Mouse (Mus musculus) heart, embryonic 11.5 days (tissue): Measurements from ENCODE around the gene Cd22. TPM values are rescaled to one million over a fixed set of nuclear protein-coding genes. Genes with fewer than 3 reads are reported as not detected.

Experiments used
- ATAC-seq: fragments of 200-750 bp; cut with Nextera tagmentation; replicated peaks from 2 replicates; pipeline ENCODE4 v1.8.0; 2017; ENCODE audit warnings: moderate library complexity; ENCODE audit not compliant: insufficient number of reproducible peaks, low FRiP score, low TSS enrichment
- H3K27ac ChIP-seq: fragments of 300-500 bp; sonication (generic); 2 replicates; pipeline ENCODE4 v1.5.1; 2014; ENCODE audit warnings: mild to moderate bottlenecking, low read depth, low read length
- H3K27me3 ChIP-seq: fragments of 300-500 bp; sonication (generic); 2 replicates; pipeline ENCODE4 v1.6.1; 2014; ENCODE audit warnings: mild to moderate bottlenecking, low read length, mixed read lengths; ENCODE audit not compliant: control insufficient read depth, insufficient read depth
- H3K36me3 ChIP-seq: fragments of 300-500 bp; sonication (generic); 2 replicates; pipeline ENCODE4 v1.6.1; 2014; ENCODE audit warnings: mild to moderate bottlenecking, low read length, moderate library complexity, mixed read lengths; ENCODE audit not compliant: control insufficient read depth, insufficient read depth
- H3K4me1 ChIP-seq: fragments of 300-500 bp; sonication (generic); 2 replicates; pipeline ENCODE4 v1.6.1; 2014; ENCODE audit warnings: low read length; ENCODE audit not compliant: control insufficient read depth, insufficient read depth
- H3K4me2 ChIP-seq: fragments of 300-500 bp; sonication (generic); 2 replicates; pipeline ENCODE4 v1.6.1; 2014; ENCODE audit warnings: mild to moderate bottlenecking, moderate library complexity
- H3K4me3 ChIP-seq: fragments of 300-500 bp; sonication (generic); 2 replicates; pipeline ENCODE4 v1.5.1; 2014; ENCODE audit warnings: low read depth, low read length
- H3K9ac ChIP-seq: fragments of 300-500 bp; sonication (generic); 2 replicates; pipeline ENCODE4 v1.6.1; 2014; ENCODE audit warnings: mild to moderate bottlenecking, low read depth, low read length, moderate library complexity
- H3K9me3 ChIP-seq: fragments of 300-500 bp; sonication (generic); replicated peaks from 2 replicates; pipeline ENCODE4 v1.6.1; 2016; ENCODE audit warnings: low read length; ENCODE audit not compliant: control insufficient read depth
- WGBS: fragments of 180-500 bp; shearing (Covaris S2); extraction: QIAGEN DNeasy Blood & Tissue Kit; methylation state at CpG from one replicate; pipeline ENCODE4 v1.1.7; 2014; ENCODE audit not compliant: insufficient replicate concordance; 5-methylcytosine and 5-hydroxymethylcytosine counted together
- polyA plus RNA-seq: library from polyadenylated mRNA; unstranded; fragments of >200 nt; fragmentation: Nextera tagmentation; extraction: Ambion mirVana; gene quantifications from 2 replicates; pipeline ENCODE4 v1.2.1, GENCODE M21; 2014

Gene Cd22
- polyA plus RNA-seq, 1 experiment from 2014 or later: not detected

DNA sequence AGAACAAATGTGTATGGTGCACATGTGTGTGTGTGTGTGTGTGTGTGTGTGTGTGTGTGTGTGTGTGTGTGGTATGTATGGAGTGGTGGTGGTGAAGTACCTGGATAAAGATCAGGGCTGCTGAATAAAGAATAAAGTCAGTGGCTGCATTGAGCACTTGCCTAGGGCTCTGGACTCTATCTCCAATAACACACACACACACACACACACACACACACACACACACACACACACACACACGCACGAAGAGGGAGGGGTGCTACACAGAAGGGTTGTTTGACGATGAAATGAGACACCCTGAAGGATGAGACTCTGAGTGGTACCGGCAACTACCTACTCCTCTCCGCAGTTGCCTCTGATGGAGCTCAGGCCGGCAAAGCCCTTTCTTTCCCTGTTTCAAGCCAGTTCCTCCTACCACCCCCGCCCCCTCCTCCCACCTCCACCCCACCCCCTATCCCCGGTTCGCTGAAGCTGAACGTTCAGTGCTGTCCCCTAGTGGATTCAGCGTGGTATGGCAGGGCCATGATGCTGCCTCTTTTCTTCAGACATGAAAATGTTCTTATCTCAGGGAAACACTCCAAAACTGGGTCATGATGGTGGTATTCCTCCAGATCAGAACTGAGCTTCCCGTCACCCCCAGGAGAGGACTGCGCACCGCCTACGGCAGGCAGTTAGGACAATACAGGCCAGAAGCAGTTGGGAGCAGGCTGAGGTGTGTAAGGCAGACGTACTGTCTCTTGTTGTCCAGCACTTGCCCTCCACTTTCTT lies 20.3 kb downstream of the Cd22 start:
- 9% methylated on average over 12 of the region's 16 CpGs for WGBS

DNA sequence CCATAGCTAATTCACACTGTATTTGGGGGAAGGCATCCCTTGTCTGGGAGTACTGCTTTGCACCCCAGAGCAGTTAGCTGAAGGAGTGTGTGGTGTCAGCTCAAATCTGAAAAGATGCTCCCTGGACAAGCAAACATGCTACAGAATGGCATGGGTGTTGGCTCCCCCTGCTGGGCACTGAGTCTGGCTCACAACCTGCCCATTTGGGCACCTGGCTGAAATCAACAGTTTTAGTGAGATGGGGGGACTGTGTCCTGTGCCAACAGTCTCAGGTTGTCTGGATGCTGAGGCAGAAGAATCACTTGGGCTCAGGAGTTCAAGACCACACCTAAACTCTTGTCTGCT lies 20.9 kb downstream of the Cd22 start:
- ATAC-seq: no peak
- H3K27me3 ChIP-seq: peaks cover 17% of the 10 kb centered on the region
- H3K4me2 ChIP-seq: no peak overlapping the region

More for the DNA sequence above, 20.3 kb downstream of the Cd22 start:
- H3K27ac ChIP-seq: no peak overlapping the region
- 0 out of 2 replicates have a peak overlapping the region, but pooled peaks have one; percentile 14 for H3K4me3 ChIP-seq
- H3K27me3 ChIP-seq: peaks cover 20% of the 10 kb centered on the region
- no peaks in the 10 kb centered on the region for H3K9me3 ChIP-seq
- no peak for ATAC-seq
- no peaks in the 10 kb centered on the region for H3K36me3 ChIP-seq
- no peak overlapping the region for H3K9ac ChIP-seq
- peaks cover 7% of the 10 kb centered on the region for H3K4me1 ChIP-seq
- H3K4me2 ChIP-seq: peak overlapping the region; percentile 39

DNA sequence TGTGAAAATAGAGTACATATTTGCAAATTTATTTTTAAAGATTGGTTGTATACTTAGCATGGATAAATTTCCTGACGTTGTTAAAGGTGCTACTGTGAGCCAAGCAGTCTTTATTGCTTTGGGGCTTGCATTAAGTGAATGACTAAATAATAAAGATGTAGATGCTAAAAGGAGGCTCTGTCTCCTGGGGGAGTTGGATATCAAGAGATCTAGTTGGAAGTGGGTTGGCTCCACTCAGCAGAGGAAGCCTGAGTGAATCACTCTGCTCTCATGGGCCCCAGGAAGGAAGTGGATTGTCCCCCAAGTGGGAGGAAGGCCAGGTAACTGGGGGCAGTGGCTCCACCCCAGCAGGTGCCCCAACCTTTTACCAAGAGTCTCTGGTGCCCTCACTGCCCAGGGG lies 22.4 kb downstream of the Cd22 start:
- 74% methylated on average over 1 of the region's 1 CpGs for WGBS
- ATAC-seq: no peak

More for the DNA sequence above, 20.9 kb downstream of the Cd22 start:
- no peak overlapping the region for H3K4me3 ChIP-seq
- H3K9ac ChIP-seq: no peak overlapping the region
- H3K36me3 ChIP-seq: no peaks in the 10 kb centered on the region
- H3K4me1 ChIP-seq: peaks cover 12% of the 10 kb centered on the region
- no peaks in the 10 kb centered on the region for H3K9me3 ChIP-seq
- no peak overlapping the region for H3K27ac ChIP-seq

DNA sequence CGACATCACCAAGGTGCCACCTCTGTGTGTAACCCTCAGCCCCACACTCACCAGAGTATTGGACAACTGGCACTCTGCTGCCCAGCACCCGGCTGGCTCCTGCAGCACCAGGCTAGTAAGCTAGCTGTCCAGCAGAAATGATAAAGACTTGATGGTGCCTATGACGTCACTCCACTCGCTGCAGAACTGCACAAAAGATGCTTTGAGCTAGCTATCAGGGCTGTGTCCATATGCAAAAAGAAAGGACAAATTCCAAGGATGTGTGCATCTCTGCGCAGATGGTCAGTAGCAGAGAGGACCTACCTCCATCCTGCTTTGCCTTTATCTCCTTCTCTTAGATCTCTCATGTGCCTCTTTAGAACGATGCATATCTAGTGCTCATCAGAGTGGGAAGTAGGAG lies 24.1 kb downstream of the Cd22 start, which contains the start of gene Ffar3:
Gene Ffar3 (minus strand): TSS at position 101 of the 400 bp plus-strand sequence.
- peaks cover 8% of the 10 kb centered on the region for H3K4me1 ChIP-seq

More for the DNA sequence above, 22.4 kb downstream of the Cd22 start:
- Histone ChIP-seq H3K4me3 (no peak overlapping the region), H3K4me1 (peaks cover 8% of the 10 kb centered on the region), H3K27me3 (peaks cover 17% of the 10 kb centered on the region), H3K9ac (no peak overlapping the region), H3K36me3 (no peaks in the 10 kb centered on the region), H3K27ac (no peak overlapping the region), H3K4me2 (no peak overlapping the region), H3K9me3 (no peaks in the 10 kb centered on the region)

DNA sequence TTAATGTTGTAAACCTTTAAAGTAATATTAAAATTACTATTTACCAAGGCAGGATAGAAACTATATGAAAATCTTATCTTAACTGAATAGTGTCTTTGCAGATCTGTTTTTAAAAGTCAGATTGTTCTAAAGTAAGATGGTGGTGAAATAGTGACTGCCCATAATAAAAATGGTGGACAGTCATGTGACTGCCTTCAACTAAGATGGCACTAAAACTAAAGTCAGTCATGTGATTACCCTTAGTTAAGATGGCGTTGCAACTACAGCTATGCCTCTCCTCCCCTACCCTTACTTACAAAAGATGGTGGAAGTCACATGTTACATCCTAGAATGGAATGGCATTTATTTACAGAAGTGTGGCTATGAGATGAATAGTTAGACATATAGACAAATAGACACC lies 28.7 kb downstream of the Cd22 start:
- no peaks in the 10 kb centered on the region for H3K36me3 ChIP-seq
- no peak overlapping the region for H3K9ac ChIP-seq

More for the DNA sequence above, 24.1 kb downstream of the Cd22 start, which contains the start of gene Ffar3:
- no peak within 1 kb of the TSS for H3K9ac ChIP-seq
- 54% methylated on average over 6 of the region's 6 CpGs for WGBS
- H3K4me3 ChIP-seq: no peak within 1 kb of the TSS
- H3K27me3 ChIP-seq: peaks cover 8% of the 10 kb centered on the region; the same call in 1 of the 2 replicates
- no peaks in the 10 kb centered on the region for H3K9me3 ChIP-seq
- no peak for ATAC-seq
- no peak within 1 kb of the TSS for H3K27ac ChIP-seq
- H3K4me2 ChIP-seq: no peak within 1 kb of the TSS
- no peaks in the 10 kb centered on the region for H3K36me3 ChIP-seq

DNA sequence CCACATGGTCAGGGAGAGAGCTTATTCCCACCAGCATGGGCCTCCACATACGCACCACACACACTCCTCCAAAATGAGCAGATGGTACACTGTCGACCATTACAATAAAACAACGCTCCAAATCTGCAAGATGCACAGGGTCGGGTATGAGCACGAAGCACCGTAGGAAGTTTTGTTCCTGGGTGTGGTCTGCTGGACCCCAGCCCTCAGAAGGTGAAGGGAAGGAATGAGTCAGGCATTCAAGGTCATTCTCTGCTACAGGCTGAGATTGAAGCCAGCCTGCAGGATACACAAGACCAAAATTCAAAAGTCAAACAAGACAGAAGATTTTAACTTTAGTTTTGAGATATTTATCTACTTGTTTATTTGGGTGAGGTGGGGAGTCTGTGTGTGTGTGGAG lies 32.2 kb downstream of the Cd22 start:
- Histone ChIP-seq H3K9ac (no peak overlapping the region), H3K27ac (no peak overlapping the region), H3K4me2 (no peak overlapping the region), H3K9me3 (no peaks in the 10 kb centered on the region), H3K4me3 (no peak overlapping the region), H3K27me3 (no peaks in the 10 kb centered on the region), H3K36me3 (no peaks in the 10 kb centered on the region), H3K4me1 (peaks cover 4% of the 10 kb centered on the region; the same call in 1 of the 2 replicates)
- ATAC-seq: no peak
- 65% methylated on average over 6 of the region's 6 CpGs for WGBS

More for the DNA sequence above, 28.7 kb downstream of the Cd22 start:
- H3K4me3 ChIP-seq: no peak overlapping the region
- no peak for ATAC-seq
- 75% methylated on average over 1 of the region's 1 CpGs for WGBS
- no peaks in the 10 kb centered on the region for H3K27me3 ChIP-seq
- H3K9me3 ChIP-seq: no peaks in the 10 kb centered on the region
- H3K27ac ChIP-seq: no peak overlapping the region
- H3K4me1 ChIP-seq: peaks cover 8% of the 10 kb centered on the region
- H3K4me2 ChIP-seq: no peak overlapping the region

DNA sequence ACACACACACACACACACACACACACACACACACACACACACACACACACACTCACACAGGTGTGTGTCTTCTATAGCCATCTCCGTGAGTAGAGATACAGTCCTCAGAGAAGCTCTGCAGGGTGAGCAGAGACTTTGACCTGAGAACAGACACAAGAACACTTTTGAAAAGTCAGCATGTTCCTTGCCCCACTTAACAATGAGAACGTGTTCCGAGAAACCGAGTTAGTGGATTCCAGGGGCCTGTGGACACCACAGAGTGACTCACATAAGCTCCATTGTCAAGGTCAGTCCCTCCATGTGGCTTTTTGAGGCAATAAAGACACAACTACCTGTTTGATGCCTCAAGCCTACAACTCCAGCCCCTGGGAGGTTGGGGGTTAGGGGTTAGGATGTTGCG lies 32.8 kb downstream of the Cd22 start:
- H3K27ac ChIP-seq: no peak overlapping the region
- no peaks in the 10 kb centered on the region for H3K27me3 ChIP-seq
- peaks cover 4% of the 10 kb centered on the region; the same call in 1 of the 2 replicates for H3K4me1 ChIP-seq
- no peaks in the 10 kb centered on the region for H3K36me3 ChIP-seq
- no peak overlapping the region for H3K4me3 ChIP-seq
- no peak overlapping the region for H3K4me2 ChIP-seq
- H3K9ac ChIP-seq: no peak overlapping the region
- H3K9me3 ChIP-seq: no peaks in the 10 kb centered on the region
- 76% methylated on average over 5 of the region's 5 CpGs for WGBS
- no peak for ATAC-seq

DNA sequence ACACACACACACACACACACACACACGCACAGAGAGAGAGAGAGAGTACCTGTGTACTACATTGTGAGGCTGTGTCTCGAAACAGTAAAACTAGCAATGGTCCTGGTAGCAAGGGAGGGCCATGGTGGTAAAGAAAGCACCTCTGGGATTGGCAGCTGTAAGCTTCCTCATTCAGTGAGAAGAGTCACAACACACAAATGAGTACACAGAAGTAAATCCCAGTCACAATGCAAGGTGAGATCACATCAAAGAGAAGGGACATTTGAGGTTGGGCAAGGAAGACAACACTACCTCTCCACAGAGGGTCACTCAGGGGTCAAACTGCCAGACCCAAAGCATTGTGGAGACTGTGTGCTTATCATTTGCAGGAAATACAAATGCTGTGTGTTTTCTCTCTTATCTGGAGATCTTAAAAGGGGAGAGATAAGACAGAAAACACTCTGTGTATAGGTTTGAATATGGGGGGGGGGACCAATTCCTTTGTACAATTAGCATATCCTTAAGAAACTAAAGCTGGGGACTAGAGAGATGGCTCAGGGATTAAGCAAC lies 33.6 kb downstream of the Cd22 start:
- Histone ChIP-seq H3K4me1 (peaks cover 4% of the 10 kb centered on the region; the same call in 1 of the 2 replicates), H3K27ac (no peak overlapping the region), H3K9ac (no peak overlapping the region), H3K4me3 (no peak overlapping the region), H3K4me2 (no peak overlapping the region), H3K9me3 (no peaks in the 10 kb centered on the region), H3K27me3 (no peaks in the 10 kb centered on the region), H3K36me3 (no peaks in the 10 kb centered on the region)
- WGBS: 79% methylated on average over 2 of the region's 2 CpGs
- no peak for ATAC-seq
